Mouse (Mus musculus): Measurements from ENCODE around the gene Taco1. TPM values are rescaled to one million over a fixed set of nuclear protein-coding genes. Genes with fewer than 3 reads are reported as not detected.
A peak's percentile ranks its signal among the peaks of the same experiment; 100 is the strongest.
"Not testable (repeated sequence)": the region's sequence is repeated elsewhere in the genome, so short reads cannot be mapped to it uniquely, and the experiment has no call there.

The Taco1 gene
- polyA plus RNA-seq, 1 experiment from 2014 or later: 10.5 TPM

- ATAC-seq (ENCODE audit: low FRiP score) (no peak), DNase-seq (ENCODE audit: low spot score, missing footprints) (no peak)
- H3K36me3 ChIP-seq (ENCODE audit: control insufficient read depth, insufficient read depth, low read length): peaks cover 22% of the 10 kb centered on the region
- no peak overlapping the region for H3K4me3 ChIP-seq (ENCODE audit: low read depth, low read length)
- H3K4me1 ChIP-seq (ENCODE audit: control insufficient read depth, insufficient read depth, low read length): no peaks in the 10 kb centered on the region
- no peaks in the 10 kb centered on the region for H3K9me3 ChIP-seq (ENCODE audit: control insufficient read depth, low read length)
- H3K27me3 ChIP-seq (ENCODE audit: control insufficient read depth, insufficient read depth, low read length): no peaks in the 10 kb centered on the region
- no peak overlapping the region for H3K4me2 ChIP-seq
- no peak overlapping the region for H3K9ac ChIP-seq (ENCODE audit: low read length)
- H3K27ac ChIP-seq (ENCODE audit: low read depth, low read length): no peak overlapping the region
- WGBS: 92% methylated on average over 6 of the region's 6 CpGs
Measured at GRCm38 (mm10) chr11:106055341-106055740, 10.5 kb upstream of the Taco1 start.

GRCm38 (mm10) chr11:106056819-106057491 is 8.9 kb upstream of the Taco1 start:
- Histone ChIP-seq H3K9ac (ENCODE audit: low read length) (no peak overlapping the region), H3K4me1 (ENCODE audit: control insufficient read depth, insufficient read depth, low read length) (no peaks in the 10 kb centered on the region), H3K4me2 (no peak overlapping the region), H3K36me3 (ENCODE audit: control insufficient read depth, insufficient read depth, low read length) (peaks cover 15% of the 10 kb centered on the region), H3K27me3 (ENCODE audit: control insufficient read depth, insufficient read depth, low read length) (no peaks in the 10 kb centered on the region), H3K4me3 (ENCODE audit: low read depth, low read length) (no peak overlapping the region), H3K9me3 (ENCODE audit: control insufficient read depth, low read length) (no peaks in the 10 kb centered on the region), H3K27ac (ENCODE audit: low read depth, low read length) (no peak overlapping the region)
- 94% methylated on average over 8 of the region's 8 CpGs for WGBS
- ATAC-seq (ENCODE audit: low FRiP score) (no peak), DNase-seq (ENCODE audit: low spot score, missing footprints) (no peak)

DNA sequence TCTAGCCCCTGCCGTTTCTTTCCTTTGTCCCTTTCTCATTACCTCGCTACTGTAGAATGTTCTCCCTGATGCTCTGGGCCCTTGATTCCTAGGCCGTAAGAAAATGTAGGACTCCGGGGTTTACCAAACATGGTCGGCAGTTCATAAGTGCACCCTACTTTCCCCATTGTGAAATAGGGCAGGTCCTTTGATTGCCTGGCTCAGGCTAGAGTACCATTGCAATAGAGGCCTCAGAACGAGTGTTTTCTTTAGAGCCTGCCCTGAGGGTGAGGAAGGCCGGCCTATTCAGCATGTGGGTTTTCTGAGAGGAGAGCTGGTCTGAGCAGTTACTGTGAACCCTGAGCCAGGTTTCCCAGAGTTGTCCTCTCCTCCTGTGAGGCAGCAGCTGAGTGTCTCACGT is 7.8 kb upstream of the Taco1 start:
- no peak for ATAC-seq (ENCODE audit: low FRiP score)
- Histone ChIP-seq H3K4me3 (ENCODE audit: low read depth, low read length) (no peak overlapping the region), H3K27ac (ENCODE audit: low read depth, low read length) (no peak overlapping the region), H3K27me3 (ENCODE audit: control insufficient read depth, insufficient read depth, low read length) (no peaks in the 10 kb centered on the region), H3K4me2 (no peak overlapping the region), H3K4me1 (ENCODE audit: control insufficient read depth, insufficient read depth, low read length) (no peaks in the 10 kb centered on the region), H3K9ac (ENCODE audit: low read length) (no peak overlapping the region), H3K9me3 (ENCODE audit: control insufficient read depth, low read length) (no peaks in the 10 kb centered on the region), H3K36me3 (ENCODE audit: control insufficient read depth, insufficient read depth, low read length) (peaks cover 11% of the 10 kb centered on the region; the same call in 1 of the 2 replicates)
- DNase-seq (ENCODE audit: low spot score, missing footprints): no peak
- WGBS: 86% methylated on average over 8 of the region's 8 CpGs

GRCm38 (mm10) chr11:106060549-106060948 is 5.3 kb upstream of the Taco1 start:
- Histone ChIP-seq H3K27me3 (ENCODE audit: control insufficient read depth, insufficient read depth, low read length) (no peaks in the 10 kb centered on the region), H3K36me3 (ENCODE audit: control insufficient read depth, insufficient read depth, low read length) (no peaks in the 10 kb centered on the region), H3K4me2 (no peak overlapping the region), H3K4me1 (ENCODE audit: control insufficient read depth, insufficient read depth, low read length) (no peaks in the 10 kb centered on the region), H3K4me3 (ENCODE audit: low read depth, low read length) (no peak overlapping the region), H3K9me3 (ENCODE audit: control insufficient read depth, low read length) (no peaks in the 10 kb centered on the region), H3K27ac (ENCODE audit: low read depth, low read length) (no peak overlapping the region), H3K9ac (ENCODE audit: low read length) (no peak overlapping the region)
- DNase-seq (ENCODE audit: low spot score, missing footprints) (no peak), ATAC-seq (ENCODE audit: low FRiP score) (no peak)
- WGBS: 93% methylated on average over 1 of the region's 1 CpGs

DNA sequence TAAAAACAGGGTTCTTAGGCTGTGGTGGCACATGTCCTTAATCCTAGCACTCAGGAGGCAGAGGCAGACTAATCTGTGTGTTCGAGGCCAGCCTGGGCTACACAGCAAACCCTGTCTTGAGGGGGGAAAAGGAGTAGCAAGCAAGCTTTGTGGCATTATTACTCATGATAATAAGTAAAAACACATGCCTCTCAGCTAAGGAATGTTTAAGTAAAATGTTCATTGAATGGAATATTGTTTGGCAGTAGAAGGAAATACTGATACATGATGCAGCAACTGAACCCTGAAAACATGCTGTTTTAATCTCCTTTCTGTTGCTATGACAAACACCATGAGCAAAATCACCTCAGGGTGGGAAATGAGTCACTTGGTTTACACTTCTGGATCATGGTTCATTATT is 4.5 kb upstream of the Taco1 start:
- H3K9ac ChIP-seq (ENCODE audit: low read length): no peak overlapping the region
- no peak overlapping the region for H3K4me3 ChIP-seq (ENCODE audit: low read depth, low read length)
- H3K27ac ChIP-seq (ENCODE audit: low read depth, low read length): no peak overlapping the region
- 83% methylated on average over 1 of the region's 1 CpGs for WGBS
- H3K4me2 ChIP-seq: no peak overlapping the region
- ATAC-seq (ENCODE audit: low FRiP score) (no peak), DNase-seq (ENCODE audit: low spot score, missing footprints) (no peak)
- H3K4me1 ChIP-seq (ENCODE audit: control insufficient read depth, insufficient read depth, low read length): no peaks in the 10 kb centered on the region
- no peaks in the 10 kb centered on the region for H3K27me3 ChIP-seq (ENCODE audit: control insufficient read depth, insufficient read depth, low read length)
- H3K36me3 ChIP-seq (ENCODE audit: control insufficient read depth, insufficient read depth, low read length): no peaks in the 10 kb centered on the region
- H3K9me3 ChIP-seq (ENCODE audit: control insufficient read depth, low read length): no peaks in the 10 kb centered on the region

DNA sequence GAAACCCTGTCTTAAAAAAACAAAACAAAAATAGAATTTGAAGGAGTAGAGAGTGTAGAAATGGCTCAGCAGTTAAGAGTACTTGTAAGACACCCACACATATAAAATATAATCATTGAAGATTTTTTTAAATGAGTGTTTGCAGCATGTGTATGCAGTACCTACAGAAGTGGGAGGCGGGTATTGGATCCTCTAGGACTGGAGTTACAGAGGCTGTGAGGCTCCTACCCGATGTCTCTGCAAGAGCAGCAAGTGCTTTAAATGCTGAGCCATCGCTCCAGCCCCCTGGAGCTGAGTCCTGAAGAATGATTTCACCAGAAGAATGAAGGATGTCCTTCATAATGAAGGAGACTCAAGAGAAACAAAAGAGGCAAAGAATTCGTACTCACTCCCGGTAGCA is 2.1 kb upstream of the Taco1 start:
- Histone ChIP-seq H3K9me3 (ENCODE audit: control insufficient read depth, low read length) (no peaks in the 10 kb centered on the region), H3K27me3 (ENCODE audit: control insufficient read depth, insufficient read depth, low read length) (no peaks in the 10 kb centered on the region), H3K4me2 (no peak overlapping the region), H3K27ac (ENCODE audit: low read depth, low read length) (no peak overlapping the region), H3K4me3 (ENCODE audit: low read depth, low read length) (no peak overlapping the region), H3K36me3 (ENCODE audit: control insufficient read depth, insufficient read depth, low read length) (no peaks in the 10 kb centered on the region), H3K4me1 (ENCODE audit: control insufficient read depth, insufficient read depth, low read length) (peaks cover 5% of the 10 kb centered on the region; the same call in 1 of the 2 replicates), H3K9ac (ENCODE audit: low read length) (no peak overlapping the region)
- WGBS: 82% methylated on average over 5 of the region's 5 CpGs
- ATAC-seq (ENCODE audit: low FRiP score) (no peak), DNase-seq (ENCODE audit: low spot score, missing footprints) (no peak)

DNA sequence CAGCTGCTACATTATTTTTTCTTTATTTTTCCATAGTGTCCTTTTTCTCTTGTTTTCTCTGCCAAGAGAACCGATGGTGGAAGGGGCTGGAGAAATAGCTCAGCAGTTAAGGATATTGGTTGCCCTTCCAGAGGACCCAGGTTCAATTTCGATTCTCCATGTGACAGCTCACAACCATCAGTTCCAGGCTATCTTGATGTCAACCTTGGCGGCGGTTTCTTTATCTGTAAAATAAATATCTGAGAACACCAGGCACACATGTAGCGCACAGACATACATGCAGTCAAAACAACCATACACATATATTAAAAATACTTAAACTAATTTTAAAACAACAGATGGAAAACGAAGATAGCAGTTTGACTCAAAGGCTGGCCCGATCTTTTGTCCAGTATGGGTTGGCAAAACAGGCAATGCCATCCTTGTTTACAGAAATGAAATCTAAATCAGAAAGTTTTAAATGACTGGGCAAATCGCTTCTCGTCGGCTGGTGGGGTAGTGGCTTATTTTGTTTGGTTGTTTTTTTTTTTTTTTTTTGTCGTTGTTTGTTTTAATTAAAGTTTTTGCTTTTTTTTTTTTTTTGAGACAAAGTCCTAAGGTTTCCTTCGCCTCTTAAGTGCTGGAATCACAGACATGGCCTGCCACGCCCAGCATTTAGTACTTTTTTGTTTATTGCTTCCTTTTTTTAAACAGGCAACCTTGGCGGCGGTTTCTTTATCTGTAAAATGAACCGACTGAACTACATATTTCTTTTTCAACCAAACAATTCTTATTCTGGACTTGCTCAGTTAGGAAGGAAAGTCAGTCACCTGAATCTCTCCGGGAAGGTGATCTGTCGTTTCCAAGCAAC is 563 bp upstream of the Taco1 start:
- H3K9ac ChIP-seq (ENCODE audit: low read length): peak overlapping the region; percentile 73
- DNase-seq (ENCODE audit: low spot score, missing footprints): no peak
- no peak overlapping the region for H3K27ac ChIP-seq (ENCODE audit: low read depth, low read length)
- H3K9me3 ChIP-seq (ENCODE audit: control insufficient read depth, low read length): no peaks in the 10 kb centered on the region
- H3K36me3 ChIP-seq (ENCODE audit: control insufficient read depth, insufficient read depth, low read length): no peaks in the 10 kb centered on the region
- H3K4me2 ChIP-seq: peak overlapping the region; percentile 88
- 48% methylated on average over 18 of the region's 18 CpGs for WGBS
- no peaks in the 10 kb centered on the region for H3K27me3 ChIP-seq (ENCODE audit: control insufficient read depth, insufficient read depth, low read length)
- H3K4me1 ChIP-seq (ENCODE audit: control insufficient read depth, insufficient read depth, low read length): peaks cover 5% of the 10 kb centered on the region; the same call in 1 of the 2 replicates
- peak overlapping the region; percentile 80 for H3K4me3 ChIP-seq (ENCODE audit: low read depth, low read length)
- no peak for ATAC-seq (ENCODE audit: low FRiP score)

DNA sequence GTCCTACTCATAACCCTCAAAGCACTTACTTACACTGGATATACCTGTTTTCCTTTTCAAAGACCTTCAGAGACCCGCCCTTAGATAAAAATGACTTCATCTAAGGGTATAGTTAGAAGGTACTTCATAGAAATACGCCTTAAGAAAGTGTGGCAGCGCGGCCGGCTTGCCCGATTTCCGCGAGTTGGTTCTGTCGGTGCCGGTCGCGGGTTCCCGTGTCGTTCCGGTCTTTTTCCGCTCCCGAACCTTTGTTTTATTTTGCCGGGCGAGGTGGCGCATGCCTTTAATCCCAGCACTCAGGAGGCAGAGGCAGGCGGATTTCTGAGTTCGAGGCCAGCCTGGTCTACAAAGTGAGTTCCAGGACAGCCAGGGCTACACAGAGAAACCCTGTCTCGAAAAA is 755 bp downstream of the Taco1 start:
- H3K27me3 ChIP-seq (ENCODE audit: control insufficient read depth, insufficient read depth, low read length); H3K9me3 ChIP-seq (ENCODE audit: control insufficient read depth, low read length); H3K4me1 ChIP-seq (ENCODE audit: control insufficient read depth, insufficient read depth, low read length); H3K36me3 ChIP-seq (ENCODE audit: control insufficient read depth, insufficient read depth, low read length); ATAC-seq (ENCODE audit: low FRiP score); H3K27ac ChIP-seq (ENCODE audit: low read depth, low read length): not testable (repeated sequence)
- peak; percentile 96 for DNase-seq (ENCODE audit: low spot score, missing footprints)
- WGBS: 21% methylated on average over 23 of the region's 23 CpGs
- Histone ChIP-seq H3K4me2 (peak overlapping the region; percentile 88), H3K9ac (ENCODE audit: low read length) (peak overlapping the region; percentile 73), H3K4me3 (ENCODE audit: low read depth, low read length) (peak overlapping the region; percentile 80)

DNA sequence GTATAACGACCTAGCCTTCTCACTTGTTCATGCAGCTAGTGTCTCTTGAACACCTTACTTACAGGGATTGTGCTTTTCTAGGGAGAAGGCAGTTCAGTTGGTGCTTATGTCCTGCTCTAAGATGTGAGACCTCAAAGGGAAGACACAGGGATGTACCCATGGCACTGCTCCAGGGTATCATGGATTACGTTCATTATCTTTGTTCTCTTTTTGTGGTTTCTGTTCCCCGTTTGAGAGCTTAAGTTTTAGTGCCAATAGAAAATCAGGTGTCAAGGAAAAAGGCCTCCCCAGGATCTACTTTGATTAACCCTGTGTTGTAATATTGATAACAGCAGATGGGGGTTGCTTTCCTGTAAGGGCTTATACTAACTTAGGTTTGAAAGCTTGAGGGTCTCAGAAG is 7.9 kb downstream of the Taco1 start:
- no peak for DNase-seq (ENCODE audit: low spot score, missing footprints)
- 91% methylated on average over 3 of the region's 3 CpGs for WGBS
- H3K9me3 ChIP-seq (ENCODE audit: control insufficient read depth, low read length): no peaks in the 10 kb centered on the region
- H3K4me1 ChIP-seq (ENCODE audit: control insufficient read depth, insufficient read depth, low read length): no peaks in the 10 kb centered on the region
- no peaks in the 10 kb centered on the region for H3K27me3 ChIP-seq (ENCODE audit: control insufficient read depth, insufficient read depth, low read length)
- no peak overlapping the region for H3K9ac ChIP-seq (ENCODE audit: low read length)
- H3K4me3 ChIP-seq (ENCODE audit: low read depth, low read length): no peak overlapping the region
- no peaks in the 10 kb centered on the region for H3K36me3 ChIP-seq (ENCODE audit: control insufficient read depth, insufficient read depth, low read length)
- no peak overlapping the region for H3K4me2 ChIP-seq
- no peak overlapping the region for H3K27ac ChIP-seq (ENCODE audit: low read depth, low read length)
- ATAC-seq (ENCODE audit: low FRiP score): no peak
